Mouse (Mus musculus) limb, embryonic 13.5 days (tissue): Measurements from ENCODE around the gene Cap2. TPM values are rescaled to one million over a fixed set of nuclear protein-coding genes. Genes with fewer than 3 reads are reported as not detected.

ENCODE experiments used
- ATAC-seq: fragments of 200-750 bp; cut with Nextera tagmentation; 2 replicates; pipeline ENCODE4 v1.8.0; 2017; ENCODE audit warnings: low read depth, moderate number of reproducible peaks, moderate TSS enrichment; ENCODE audit not compliant: low FRiP score
- H3K27ac ChIP-seq: fragments of 300-500 bp; sonication (generic); 2 replicates; pipeline ENCODE4 v1.5.1; 2015; ENCODE audit warnings: inconsistent platforms, mild to moderate bottlenecking, moderate library complexity
- H3K27me3 ChIP-seq: fragments of 300-500 bp; sonication (generic); 2 replicates; pipeline ENCODE4 v1.6.1; 2015; ENCODE audit warnings: mild to moderate bottlenecking, inconsistent platforms
- H3K36me3 ChIP-seq: fragments of 300-500 bp; sonication (generic); 2 replicates; pipeline ENCODE4 v1.6.1; 2015; ENCODE audit warnings: inconsistent platforms, mild to moderate bottlenecking, moderate library complexity
- H3K4me1 ChIP-seq: fragments of 300-500 bp; sonication (generic); 2 replicates; pipeline ENCODE4 v1.6.1; 2015; ENCODE audit warnings: inconsistent platforms
- H3K4me2 ChIP-seq: fragments of 300-500 bp; sonication (generic); replicated peaks from 2 replicates; pipeline ENCODE4 v1.6.1; 2015; ENCODE audit warnings: inconsistent platforms, mild to moderate bottlenecking, moderate library complexity
- H3K4me3 ChIP-seq: fragments of 300-500 bp; sonication (generic); 2 replicates; pipeline ENCODE4 v1.5.1; 2015; ENCODE audit warnings: moderate library complexity, mild to moderate bottlenecking, inconsistent platforms
- H3K9ac ChIP-seq: fragments of 300-500 bp; sonication (generic); 2 replicates; pipeline ENCODE4 v1.6.1; 2015; ENCODE audit warnings: mild to moderate bottlenecking, inconsistent platforms
- H3K9me3 ChIP-seq: fragments of 300-500 bp; sonication (generic); 2 replicates; pipeline ENCODE4 v1.6.1; 2016; ENCODE audit warnings: inconsistent platforms
- WGBS: fragments of 180-500 bp; shearing (Covaris S2); methylation state at CpG from one replicate; pipeline ENCODE4 v1.1.7; 2015; 5-methylcytosine and 5-hydroxymethylcytosine counted together
- polyA plus RNA-seq: library from polyadenylated mRNA; unstranded; fragments of >200 nt; fragmentation: Nextera tagmentation; extraction: Ambion mirVana; gene quantifications from 2 replicates; pipeline ENCODE4 v1.2.1, GENCODE M21; 2015

The Cap2 gene
- polyA plus RNA-seq, 1 experiment from 2014 or later: 21.0 TPM

- Histone ChIP-seq H3K27me3 (no peaks in the 10 kb centered on the region), H3K36me3 (no peaks in the 10 kb centered on the region), H3K9ac (no peak overlapping the region), H3K4me1 (no peaks in the 10 kb centered on the region), H3K4me2 (no peak overlapping the region), H3K27ac (no peak overlapping the region), H3K9me3 (peaks cover 7% of the 10 kb centered on the region; the same call in 1 of the 2 replicates), H3K4me3 (no peak overlapping the region)
- ATAC-seq: no peak
- 88% methylated on average over 6 of the region's 6 CpGs for WGBS
These were observed 142.5 kb downstream of the Cap2 start for GRCm38 (mm10) chr13:46644175-46644574.

- WGBS: 67% methylated on average over 6 of the region's 6 CpGs
These were observed 143.8 kb downstream of the Cap2 start for GRCm38 (mm10) chr13:46645476-46645875.

GRCm38 (mm10) chr13:46651853-46652252, 150.2 kb downstream of the Cap2 start:
- WGBS: 86% methylated on average over 7 of the region's 7 CpGs
- no peak for ATAC-seq
- H3K9me3 ChIP-seq: no peaks in the 10 kb centered on the region

More at GRCm38 (mm10) chr13:46645476-46645875, 143.8 kb downstream of the Cap2 start:
- no peak for ATAC-seq
- Histone ChIP-seq H3K36me3 (no peaks in the 10 kb centered on the region), H3K4me3 (no peak overlapping the region), H3K27me3 (no peaks in the 10 kb centered on the region), H3K9me3 (peaks cover 7% of the 10 kb centered on the region; the same call in 1 of the 2 replicates), H3K4me1 (no peaks in the 10 kb centered on the region), H3K9ac (no peak overlapping the region), H3K4me2 (no peak overlapping the region), H3K27ac (no peak overlapping the region)

GRCm38 (mm10) chr13:46652671-46653070, 151.0 kb downstream of the Cap2 start:
- Histone ChIP-seq H3K9ac (no peak overlapping the region), H3K4me2 (no peak overlapping the region), H3K4me3 (no peak overlapping the region), H3K4me1 (no peaks in the 10 kb centered on the region), H3K27ac (no peak overlapping the region), H3K27me3 (no peaks in the 10 kb centered on the region), H3K9me3 (no peaks in the 10 kb centered on the region), H3K36me3 (no peaks in the 10 kb centered on the region)
- ATAC-seq: no peak
- 95% methylated on average over 7 of the region's 7 CpGs for WGBS

More at GRCm38 (mm10) chr13:46651853-46652252, 150.2 kb downstream of the Cap2 start:
- no peaks in the 10 kb centered on the region for H3K36me3 ChIP-seq
- H3K4me2 ChIP-seq: no peak overlapping the region
- no peak overlapping the region for H3K4me3 ChIP-seq
- H3K9ac ChIP-seq: no peak overlapping the region
- H3K4me1 ChIP-seq: no peaks in the 10 kb centered on the region
- H3K27ac ChIP-seq: no peak overlapping the region
- no peaks in the 10 kb centered on the region for H3K27me3 ChIP-seq

GRCm38 (mm10) chr13:46653671-46654070, 152.0 kb downstream of the Cap2 start:
- no peaks in the 10 kb centered on the region for H3K36me3 ChIP-seq
- H3K9me3 ChIP-seq: no peaks in the 10 kb centered on the region
- H3K4me3 ChIP-seq: no peak overlapping the region
- WGBS: 74% methylated on average over 4 of the region's 4 CpGs
- H3K4me1 ChIP-seq: no peaks in the 10 kb centered on the region
- no peaks in the 10 kb centered on the region for H3K27me3 ChIP-seq
- no peak for ATAC-seq
- H3K9ac ChIP-seq: no peak overlapping the region
- no peak overlapping the region for H3K27ac ChIP-seq
- no peak overlapping the region for H3K4me2 ChIP-seq

GRCm38 (mm10) chr13:46654566-46654965, 152.9 kb downstream of the Cap2 start:
- no peaks in the 10 kb centered on the region for H3K4me1 ChIP-seq
- no peaks in the 10 kb centered on the region for H3K36me3 ChIP-seq
- no peak overlapping the region for H3K27ac ChIP-seq
- no peaks in the 10 kb centered on the region for H3K9me3 ChIP-seq
- 78% methylated on average over 5 of the region's 5 CpGs for WGBS
- H3K9ac ChIP-seq: no peak overlapping the region
- no peak overlapping the region for H3K4me2 ChIP-seq
- no peak for ATAC-seq
- no peaks in the 10 kb centered on the region for H3K27me3 ChIP-seq
- no peak overlapping the region for H3K4me3 ChIP-seq

GRCm38 (mm10) chr13:46659211-46659610, 157.6 kb downstream of the Cap2 start:
- ATAC-seq: no peak
- no peaks in the 10 kb centered on the region for H3K27me3 ChIP-seq
- WGBS: 86% methylated on average over 5 of the region's 5 CpGs
- no peak overlapping the region for H3K9ac ChIP-seq
- no peak overlapping the region for H3K27ac ChIP-seq
- H3K4me1 ChIP-seq: no peaks in the 10 kb centered on the region
- H3K36me3 ChIP-seq: no peaks in the 10 kb centered on the region
- no peak overlapping the region for H3K4me3 ChIP-seq
- no peaks in the 10 kb centered on the region for H3K9me3 ChIP-seq
- no peak overlapping the region for H3K4me2 ChIP-seq

- Histone ChIP-seq H3K4me1 (no peaks in the 10 kb centered on the region), H3K9ac (no peak overlapping the region), H3K4me2 (no peak overlapping the region), H3K9me3 (no peaks in the 10 kb centered on the region), H3K36me3 (no peaks in the 10 kb centered on the region), H3K4me3 (no peak overlapping the region), H3K27me3 (no peaks in the 10 kb centered on the region), H3K27ac (no peak overlapping the region)
- ATAC-seq: no peak
- 46% methylated on average over 4 of the region's 4 CpGs for WGBS
These were observed 161.9 kb downstream of the Cap2 start for GRCm38 (mm10) chr13:46663461-46663964.

GRCm38 (mm10) chr13:46669048-46669619, 167.5 kb downstream of the Cap2 start, which contains the start of gene Fam8a1:
Gene Fam8a1, plus strand, starts transcription at chr13:46669522.
- H3K36me3 ChIP-seq: peaks cover 24% of the 10 kb centered on the region
- peak within 1 kb of the TSS; percentile 90 for H3K9ac ChIP-seq
- peak within 1 kb of the TSS; percentile 74; the same call in 1 of the 2 replicates for H3K27ac ChIP-seq
- peaks cover 9% of the 10 kb centered on the region for H3K4me1 ChIP-seq
- under 1% methylated on average over 46 of the region's 46 CpGs for WGBS
- peak within 1 kb of the TSS; percentile 84 for H3K4me2 ChIP-seq
- peak; percentile 93 for ATAC-seq
- no peaks in the 10 kb centered on the region for H3K27me3 ChIP-seq
- H3K4me3 ChIP-seq: peak within 1 kb of the TSS; percentile 93
- H3K9me3 ChIP-seq: no peaks in the 10 kb centered on the region

GRCm38 (mm10) chr13:46669620-46670271, 168.1 kb downstream of the Cap2 start:
- Histone ChIP-seq H3K4me2 (peak overlapping the region; percentile 84), H3K27me3 (no peaks in the 10 kb centered on the region), H3K4me1 (peaks cover 9% of the 10 kb centered on the region), H3K9me3 (no peaks in the 10 kb centered on the region), H3K27ac (peak overlapping the region; percentile 74; the same call in 1 of the 2 replicates), H3K36me3 (peaks cover 30% of the 10 kb centered on the region), H3K9ac (peak overlapping the region; percentile 90), H3K4me3 (peak overlapping the region; percentile 93)
- under 1% methylated on average over 60 of the region's 96 CpGs for WGBS
- peak; percentile 66 for ATAC-seq

- H3K4me2 ChIP-seq: peak overlapping the region; percentile 84
- no peak for ATAC-seq
- H3K4me1 ChIP-seq: peaks cover 9% of the 10 kb centered on the region
- H3K9ac ChIP-seq: peak overlapping the region; percentile 90
- WGBS: 68% methylated on average over 9 of the region's 9 CpGs
- H3K4me3 ChIP-seq: peak overlapping the region; percentile 93
- no peak overlapping the region for H3K27ac ChIP-seq
- no peaks in the 10 kb centered on the region for H3K27me3 ChIP-seq
- H3K36me3 ChIP-seq: peaks cover 37% of the 10 kb centered on the region
- H3K9me3 ChIP-seq: no peaks in the 10 kb centered on the region
These were observed 168.9 kb downstream of the Cap2 start for GRCm38 (mm10) chr13:46670514-46670913.

- H3K27ac ChIP-seq: no peak overlapping the region
- peaks cover 9% of the 10 kb centered on the region for H3K4me1 ChIP-seq
- H3K4me2 ChIP-seq: no peak overlapping the region
- H3K9ac ChIP-seq: no peak overlapping the region
- H3K27me3 ChIP-seq: no peaks in the 10 kb centered on the region
- H3K36me3 ChIP-seq: peaks cover 57% of the 10 kb centered on the region
- H3K4me3 ChIP-seq: no peak overlapping the region
- no peak for ATAC-seq
- no peaks in the 10 kb centered on the region for H3K9me3 ChIP-seq
- WGBS: 81% methylated on average over 2 of the region's 2 CpGs
These were observed 173.0 kb downstream of the Cap2 start for GRCm38 (mm10) chr13:46674601-46675000.
